Mouse (Mus musculus): ENCODE data around the gene Ccdc58. TPM values are rescaled to one million over a fixed set of nuclear protein-coding genes. Genes with fewer than 3 reads are reported as not detected.

Ccdc58 gene
- polyA plus RNA-seq (2014; fragmentation: Illumina TruSeq; extraction: RNeasy Lipid Tissue Mini Kit (QIAGEN cat#74804); ENCODE audit: low read depth, low replicate concordance): 25.4 TPM

DNA sequence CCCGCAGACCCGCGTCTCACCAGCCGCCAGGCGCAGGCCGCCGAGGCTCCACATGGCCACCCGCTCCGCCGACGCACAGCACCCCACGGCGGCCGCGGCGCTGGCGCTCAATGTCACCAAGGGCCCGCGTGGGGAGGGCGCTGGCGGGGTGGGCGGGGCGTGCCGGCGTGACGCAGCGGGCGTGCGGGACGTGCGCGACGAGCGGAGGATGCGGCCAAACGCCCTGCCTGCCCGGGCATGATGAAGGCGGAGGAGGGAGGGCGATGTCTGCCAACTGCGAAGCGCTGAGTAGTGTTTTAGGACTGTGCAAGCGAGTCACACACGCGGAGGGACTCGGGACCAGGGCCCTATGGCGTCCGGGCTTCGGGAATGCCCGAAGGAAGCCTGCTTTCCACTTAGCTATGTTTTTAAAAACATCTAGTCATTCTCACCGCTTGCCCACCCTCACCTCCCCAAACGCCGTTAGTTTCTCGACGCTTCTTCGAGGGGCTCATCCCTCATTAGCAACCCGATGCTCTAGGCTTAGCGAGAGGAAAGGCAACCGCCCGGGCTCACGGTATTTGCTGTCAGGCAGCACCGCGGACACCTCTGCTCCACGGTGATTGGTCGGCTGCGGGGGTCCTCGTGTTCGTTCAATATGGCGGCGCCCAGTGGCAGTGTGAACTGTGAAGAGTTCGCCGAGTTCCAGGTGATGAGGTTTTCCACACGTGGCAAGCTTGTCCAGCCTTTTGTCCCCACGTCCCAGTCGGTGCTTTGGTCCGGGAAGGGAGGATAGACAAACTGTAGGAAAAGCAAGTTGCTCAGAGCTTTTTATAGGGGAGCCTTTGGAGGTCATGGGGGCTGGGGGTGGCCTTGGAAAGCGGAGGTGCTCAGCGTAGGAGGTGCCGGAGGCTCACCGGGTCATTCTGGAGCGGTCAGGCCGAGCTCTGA, at the start of gene Ccdc58, which contains the start of gene Fam162a:
Gene Ccdc58, plus strand, starts transcription at position 236 of the 930 bp plus-strand sequence.
Gene Fam162a, minus strand, starts transcription at position 145 of the 930 bp plus-strand sequence.

DNA sequence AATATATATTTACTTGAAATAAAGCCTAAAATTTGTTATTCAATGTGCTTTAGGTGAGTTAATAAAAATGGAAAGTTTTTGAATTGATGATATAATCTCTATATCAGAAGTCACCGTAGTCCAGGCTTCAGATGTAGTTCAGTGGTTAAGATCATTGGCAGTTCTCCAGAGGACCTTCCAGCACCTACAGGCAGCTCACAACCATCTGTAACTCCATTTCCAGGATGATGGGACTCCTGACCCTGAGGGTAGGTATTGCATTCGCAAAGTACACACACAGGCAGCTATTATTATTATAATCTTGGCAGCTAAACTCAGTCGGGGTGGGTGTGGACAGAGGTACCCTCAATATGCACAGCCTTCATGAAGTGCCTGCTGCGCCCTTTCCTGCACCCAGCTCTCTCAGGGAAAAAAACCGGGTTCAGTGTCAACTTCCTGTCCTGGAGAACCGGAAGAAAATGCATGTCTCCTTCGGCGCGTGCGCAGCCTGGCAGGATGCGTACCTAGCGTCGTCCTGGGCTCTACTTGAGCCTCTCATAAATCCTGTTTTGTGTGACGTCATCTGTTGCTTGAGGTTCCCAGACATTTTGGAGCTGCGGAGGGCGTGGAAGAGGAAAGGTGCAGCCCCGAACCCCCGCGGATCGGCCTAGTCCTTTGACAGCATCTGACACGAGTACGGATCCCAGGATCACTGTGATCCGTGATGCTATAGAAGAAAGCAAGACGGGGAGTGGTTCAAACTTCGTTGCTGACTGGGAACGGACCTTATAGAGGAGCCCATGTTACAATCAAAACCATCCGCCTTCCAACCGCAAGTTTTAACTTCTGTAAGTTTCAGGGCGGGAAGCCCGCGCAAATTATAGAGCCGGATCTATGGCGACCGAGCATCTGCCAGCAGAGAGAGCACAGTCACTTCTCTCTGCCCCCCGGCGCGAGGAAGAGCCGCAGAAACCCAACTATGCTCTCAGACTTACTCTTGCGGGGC, 30.6 kb upstream of the Ccdc58 start, which contains the start of gene Wdr5b:
Gene Wdr5b, plus strand, starts transcription at position 551 of the 985 bp plus-strand sequence.

DNA sequence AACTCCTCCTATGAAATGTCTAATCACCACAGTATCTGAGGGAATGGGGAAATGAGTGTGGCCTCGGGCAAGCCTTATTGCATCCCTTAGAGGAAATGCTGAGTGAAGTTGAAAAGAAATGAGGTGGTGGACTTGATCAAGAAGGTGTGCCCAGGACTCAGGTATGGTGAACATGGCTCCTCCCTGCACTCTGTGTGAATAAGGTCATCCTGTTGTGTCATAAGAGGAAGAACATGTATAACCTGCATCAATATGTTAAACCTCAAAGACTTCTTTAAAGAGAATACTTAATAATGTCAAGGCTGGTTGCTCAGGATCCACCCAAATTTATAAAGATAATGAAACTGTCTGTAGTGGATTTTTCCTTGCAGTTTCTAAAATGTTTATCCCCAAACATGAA, 59.7 kb downstream of the Ccdc58 start, which contains the start of gene Csta1:
Gene Csta1, minus strand, starts transcription at position 101 of the 400 bp plus-strand sequence.

Other genes starting within 250 kb of the Ccdc58 start
- 9.4 TPM for gene Parp14, start 200.1 kb upstream of the Ccdc58 start, polyA plus RNA-seq (2014; fragmentation: Illumina TruSeq; extraction: RNeasy Lipid Tissue Mini Kit (QIAGEN cat#74804); ENCODE audit: low read depth, low replicate concordance)
- 21.0 TPM for gene Parp9, start 133.2 kb upstream of the Ccdc58 start, polyA plus RNA-seq (2014; fragmentation: Illumina TruSeq; extraction: RNeasy Lipid Tissue Mini Kit (QIAGEN cat#74804); ENCODE audit: low read depth, low replicate concordance)
- 8.7 TPM for gene Dtx3l, start 132.5 kb upstream of the Ccdc58 start, polyA plus RNA-seq (2014; fragmentation: Illumina TruSeq; extraction: RNeasy Lipid Tissue Mini Kit (QIAGEN cat#74804); ENCODE audit: low read depth, low replicate concordance)
- gene Kpna1, start 92.9 kb upstream of the Ccdc58 start, polyA plus RNA-seq (2014; fragmentation: Illumina TruSeq; extraction: RNeasy Lipid Tissue Mini Kit (QIAGEN cat#74804); ENCODE audit: low read depth, low replicate concordance): 23.0 TPM
- gene Wdr5b, start 30.5 kb upstream of the Ccdc58 start, polyA plus RNA-seq (2014; fragmentation: Illumina TruSeq; extraction: RNeasy Lipid Tissue Mini Kit (QIAGEN cat#74804); ENCODE audit: low read depth, low replicate concordance): 6.1 TPM
- gene Fam162a, start 91 bp upstream of the Ccdc58 start, polyA plus RNA-seq (2014; fragmentation: Illumina TruSeq; extraction: RNeasy Lipid Tissue Mini Kit (QIAGEN cat#74804); ENCODE audit: low read depth, low replicate concordance): 102 TPM
- not detected for gene Csta1, start 59.6 kb downstream of the Ccdc58 start, polyA plus RNA-seq (2014; fragmentation: Illumina TruSeq; extraction: RNeasy Lipid Tissue Mini Kit (QIAGEN cat#74804); ENCODE audit: low read depth, low replicate concordance)
- not detected for gene Stfa2l1, start 85.1 kb downstream of the Ccdc58 start, polyA plus RNA-seq (2014; fragmentation: Illumina TruSeq; extraction: RNeasy Lipid Tissue Mini Kit (QIAGEN cat#74804); ENCODE audit: low read depth, low replicate concordance)
- not detected for gene Gm5483, start 112.5 kb downstream of the Ccdc58 start, polyA plus RNA-seq (2014; fragmentation: Illumina TruSeq; extraction: RNeasy Lipid Tissue Mini Kit (QIAGEN cat#74804); ENCODE audit: low read depth, low replicate concordance)
- gene Gm5416, start 138.7 kb downstream of the Ccdc58 start, polyA plus RNA-seq (2014; fragmentation: Illumina TruSeq; extraction: RNeasy Lipid Tissue Mini Kit (QIAGEN cat#74804); ENCODE audit: low read depth, low replicate concordance): not detected
- gene 2010005H15Rik, start 149.8 kb downstream of the Ccdc58 start, polyA plus RNA-seq (2014; fragmentation: Illumina TruSeq; extraction: RNeasy Lipid Tissue Mini Kit (QIAGEN cat#74804); ENCODE audit: low read depth, low replicate concordance): not detected
- gene Stfa1, start 205.3 kb downstream of the Ccdc58 start, polyA plus RNA-seq (2014; fragmentation: Illumina TruSeq; extraction: RNeasy Lipid Tissue Mini Kit (QIAGEN cat#74804); ENCODE audit: low read depth, low replicate concordance): not detected